Mouse (Mus musculus) intestine, embryonic 16.5 days (tissue): ENCODE measurements around the gene Smarcad1. TPM values are rescaled to one million over a fixed set of nuclear protein-coding genes. Genes with fewer than 3 reads are reported as not detected.
A peak's percentile ranks its signal among the peaks of the same experiment; 100 is the strongest.

Experiments used
- ATAC-seq: fragments of 200-750 bp; cut with Nextera tagmentation; 2 replicates; pipeline ENCODE4 v1.8.0; 2017; ENCODE audit warnings: moderate TSS enrichment, moderate library complexity
- H3K27ac ChIP-seq: fragments of 300-500 bp; sonication (generic); 2 replicates; pipeline ENCODE4 v1.5.1; 2014; ENCODE audit warnings: mild to moderate bottlenecking, low read length
- H3K27me3 ChIP-seq: fragments of 300-500 bp; sonication (generic); replicated peaks from 2 replicates; pipeline ENCODE4 v1.6.1; 2014; ENCODE audit warnings: low read length, control low read depth, mixed read lengths; ENCODE audit not compliant: control insufficient read depth, insufficient read depth
- H3K36me3 ChIP-seq: fragments of 300-500 bp; sonication (generic); 2 replicates; pipeline ENCODE4 v1.6.1; 2014; ENCODE audit warnings: low read length, control low read depth; ENCODE audit not compliant: control insufficient read depth, insufficient read depth
- H3K4me1 ChIP-seq: fragments of 300-500 bp; sonication (generic); 2 replicates; pipeline ENCODE4 v1.6.1; 2014; ENCODE audit warnings: low read length, control low read depth, mixed read lengths; ENCODE audit not compliant: control insufficient read depth, insufficient read depth
- H3K4me2 ChIP-seq: fragments of 300-500 bp; sonication (generic); 2 replicates; pipeline ENCODE4 v1.6.1; 2014; ENCODE audit warnings: low read depth, low read length, control low read depth
- H3K4me3 ChIP-seq: fragments of 300-500 bp; sonication (generic); 2 replicates; pipeline ENCODE4 v1.5.1; 2014; ENCODE audit warnings: mild to moderate bottlenecking, low read length
- H3K9ac ChIP-seq: fragments of 300-500 bp; sonication (generic); 2 replicates; pipeline ENCODE4 v1.6.1; 2014; ENCODE audit warnings: low read depth, low read length
- H3K9me3 ChIP-seq: fragments of 300-500 bp; sonication (generic); 2 replicates; pipeline ENCODE4 v1.6.1; 2016; ENCODE audit warnings: low read length, control low read depth; ENCODE audit not compliant: control insufficient read depth
- WGBS: fragments of 180-500 bp; shearing (Covaris S2); extraction: QIAGEN DNeasy Blood & Tissue Kit; methylation state at CpG from one replicate; pipeline ENCODE4 v1.1.7; 2014; 5-methylcytosine and 5-hydroxymethylcytosine counted together
- polyA plus RNA-seq: library from polyadenylated mRNA; unstranded; fragments of >200 nt; fragmentation: Nextera tagmentation; extraction: Ambion mirVana; gene quantifications from 2 replicates; pipeline ENCODE4 v1.2.1, GENCODE M21; 2015

Gene Smarcad1
- polyA plus RNA-seq, 1 experiment from 2014 or later, result 41.7 TPM

DNA sequence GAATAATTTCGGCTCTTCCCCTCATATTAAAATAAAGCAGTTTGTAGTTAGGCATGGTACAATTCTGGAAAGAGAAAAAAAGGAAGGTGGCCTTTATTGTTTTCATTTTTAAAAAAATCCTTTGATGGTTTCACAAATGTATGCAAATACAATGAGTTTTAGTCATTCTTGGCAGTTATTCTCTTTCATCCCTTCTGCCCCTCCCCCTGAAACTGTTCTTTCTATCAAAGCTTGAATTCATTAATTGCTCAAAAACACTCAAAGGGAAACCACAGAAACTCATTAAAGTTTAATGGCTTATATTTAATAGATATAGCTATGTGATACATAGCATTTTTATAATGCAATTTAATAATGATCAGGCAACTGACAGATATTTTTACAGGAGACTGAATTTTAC lies 95.9 kb downstream of the Smarcad1 start:
- Histone ChIP-seq H3K27ac (no peak overlapping the region), H3K4me1 (no peaks in the 10 kb centered on the region), H3K9ac (no peak overlapping the region), H3K9me3 (no peaks in the 10 kb centered on the region), H3K36me3 (no peaks in the 10 kb centered on the region), H3K27me3 (no peaks in the 10 kb centered on the region), H3K4me3 (no peak overlapping the region), H3K4me2 (no peak overlapping the region)
- WGBS, result 71% methylated on average over 1 of the region's 1 CpGs
- no peak for ATAC-seq

DNA sequence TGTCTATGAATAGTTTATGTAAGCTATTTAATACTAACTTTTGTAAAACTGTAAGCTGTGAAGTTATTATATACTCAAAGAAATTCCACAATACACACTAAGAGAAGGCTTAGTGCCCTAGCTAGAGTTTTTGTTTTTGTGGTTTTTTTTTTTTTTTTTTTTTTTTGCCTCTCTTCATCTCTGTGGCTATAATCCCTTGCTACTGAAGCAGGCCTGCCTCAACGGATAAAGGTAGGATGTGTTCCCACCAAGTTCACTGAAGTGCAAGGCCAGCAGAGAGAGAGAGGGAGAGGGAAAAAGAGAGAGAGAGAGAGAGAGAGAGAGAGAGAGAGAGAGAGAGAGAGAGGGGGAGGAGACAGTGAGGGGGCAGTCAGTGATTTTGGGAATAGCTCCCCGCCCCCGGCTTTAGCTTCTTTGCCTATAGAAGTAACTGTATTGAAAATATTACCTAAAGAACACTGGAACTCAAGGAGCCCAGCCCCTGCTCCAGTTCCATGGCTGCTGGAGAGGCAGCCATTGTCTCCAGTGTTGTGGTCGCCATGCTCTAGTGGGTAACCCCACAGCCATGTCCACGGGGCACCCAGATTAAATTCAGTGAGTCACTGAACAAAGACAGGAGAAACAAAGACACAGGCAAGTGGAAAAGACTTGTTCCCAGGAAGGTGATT lies 97.8 kb downstream of the Smarcad1 start:
- WGBS, result 73% methylated on average over 5 of the region's 5 CpGs
- Histone ChIP-seq H3K4me1 (0 out of 2 replicates have a peak, but pooled peaks cover 2% of the 10 kb centered on the region), H3K4me3 (no peak overlapping the region), H3K36me3 (no peaks in the 10 kb centered on the region), H3K27me3 (no peaks in the 10 kb centered on the region), H3K4me2 (no peak overlapping the region), H3K27ac (no peak overlapping the region), H3K9me3 (no peaks in the 10 kb centered on the region), H3K9ac (no peak overlapping the region)
- ATAC-seq, result no peak

DNA sequence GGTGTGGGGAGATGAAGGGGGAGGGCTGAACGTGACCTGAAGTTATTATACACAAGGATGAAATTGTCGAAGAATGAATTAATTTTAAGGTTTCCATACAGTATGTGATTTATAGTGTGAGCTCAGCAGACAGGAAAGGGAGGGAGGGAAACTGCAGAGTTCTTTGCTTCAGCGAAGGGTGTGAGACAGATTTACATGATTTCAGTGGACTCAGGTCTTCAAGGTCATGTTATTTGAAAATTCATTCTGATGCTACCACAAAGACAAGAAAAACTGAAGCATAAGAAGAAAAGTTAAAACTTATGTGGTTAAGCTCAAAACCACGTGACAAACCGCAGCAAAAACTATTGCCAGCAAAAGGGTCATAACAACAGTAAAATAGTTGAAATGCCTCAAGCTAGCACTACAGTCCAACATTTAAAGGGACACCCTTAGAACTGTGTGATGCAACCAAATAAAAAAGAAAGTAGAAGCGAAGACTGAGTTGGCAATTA lies 98.4 kb downstream of the Smarcad1 start:
- Histone ChIP-seq H3K36me3 (no peaks in the 10 kb centered on the region), H3K9ac (no peak overlapping the region), H3K9me3 (no peaks in the 10 kb centered on the region), H3K4me1 (0 out of 2 replicates have a peak, but pooled peaks cover 2% of the 10 kb centered on the region), H3K27ac (no peak overlapping the region), H3K27me3 (no peaks in the 10 kb centered on the region), H3K4me3 (no peak overlapping the region), H3K4me2 (no peak overlapping the region)
- 63% methylated on average over 6 of the region's 6 CpGs for WGBS
- no peak for ATAC-seq

DNA sequence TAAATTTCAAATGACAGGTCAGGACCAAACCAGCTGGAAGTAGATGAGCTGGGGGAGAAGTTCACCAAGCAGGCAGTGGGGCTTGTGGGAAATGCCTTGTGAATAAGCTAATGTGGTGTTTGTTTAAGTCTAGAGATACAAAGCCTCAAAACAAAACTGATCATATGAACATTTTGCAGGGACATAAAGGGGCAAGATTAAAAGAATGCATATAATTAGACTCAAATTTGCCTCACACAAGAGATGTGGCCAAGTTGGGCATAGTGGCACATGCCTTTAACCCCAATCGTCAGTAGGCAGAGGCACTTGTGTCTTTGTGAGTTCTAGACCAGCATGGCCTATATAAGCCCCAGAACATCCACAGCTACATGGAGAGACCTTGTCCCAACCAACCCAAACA lies 99.9 kb downstream of the Smarcad1 start:
- H3K27ac ChIP-seq, result no peak overlapping the region
- 0 out of 2 replicates have a peak, but pooled peaks cover 2% of the 10 kb centered on the region for H3K4me1 ChIP-seq
- H3K4me2 ChIP-seq, result no peak overlapping the region
- WGBS, result 79% methylated on average over 1 of the region's 1 CpGs
- ATAC-seq, result no peak
- H3K9me3 ChIP-seq, result no peaks in the 10 kb centered on the region
- H3K27me3 ChIP-seq, result no peaks in the 10 kb centered on the region
- H3K4me3 ChIP-seq, result no peak overlapping the region
- H3K36me3 ChIP-seq, result no peaks in the 10 kb centered on the region
- H3K9ac ChIP-seq, result no peak overlapping the region

DNA sequence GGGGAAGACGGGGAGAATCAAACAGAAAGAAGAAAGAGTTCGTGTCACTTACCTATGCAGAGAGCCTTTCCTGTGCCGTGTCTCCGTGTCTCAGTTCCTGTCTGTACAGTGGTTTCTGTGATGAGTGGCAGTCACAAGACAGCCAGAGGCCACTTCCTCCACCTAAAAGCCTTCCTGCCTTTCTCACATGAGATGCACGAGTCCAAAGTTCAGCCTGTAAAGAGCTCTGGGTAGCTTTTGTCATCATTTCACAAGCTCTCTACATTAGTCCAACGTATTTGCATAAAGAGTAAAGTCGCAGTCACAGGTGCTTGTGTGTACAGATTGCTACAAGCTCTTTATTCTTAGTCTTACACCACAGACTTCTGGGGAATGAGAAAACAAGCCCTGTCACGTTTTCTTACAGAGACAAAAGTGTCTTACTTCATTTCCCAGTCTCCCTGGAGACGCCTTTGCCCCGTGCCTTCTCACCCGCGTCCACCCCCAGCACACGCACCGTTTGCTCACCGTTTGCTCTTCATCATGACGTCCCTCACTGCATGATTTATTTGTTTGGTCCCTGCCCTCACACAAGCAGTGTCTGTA lies 102.3 kb downstream of the Smarcad1 start, which contains the start of gene Hpgds:
Gene Hpgds (minus strand): TSS at position 288 of the 585 bp plus-strand sequence.
- peak; percentile 93 for ATAC-seq
- Histone ChIP-seq H3K36me3 (no peaks in the 10 kb centered on the region), H3K9ac (no peak within 1 kb of the TSS), H3K4me2 (peak within 1 kb of the TSS; percentile 27), H3K4me1 (0 out of 2 replicates have a peak, but pooled peaks cover 2% of the 10 kb centered on the region), H3K27ac (no peak within 1 kb of the TSS; the same call in 1 of the 2 replicates), H3K27me3 (no peaks in the 10 kb centered on the region), H3K9me3 (no peaks in the 10 kb centered on the region), H3K4me3 (peak within 1 kb of the TSS; percentile 7; the same call in 1 of the 2 replicates)
- 35% methylated on average over 16 of the region's 16 CpGs for WGBS

DNA sequence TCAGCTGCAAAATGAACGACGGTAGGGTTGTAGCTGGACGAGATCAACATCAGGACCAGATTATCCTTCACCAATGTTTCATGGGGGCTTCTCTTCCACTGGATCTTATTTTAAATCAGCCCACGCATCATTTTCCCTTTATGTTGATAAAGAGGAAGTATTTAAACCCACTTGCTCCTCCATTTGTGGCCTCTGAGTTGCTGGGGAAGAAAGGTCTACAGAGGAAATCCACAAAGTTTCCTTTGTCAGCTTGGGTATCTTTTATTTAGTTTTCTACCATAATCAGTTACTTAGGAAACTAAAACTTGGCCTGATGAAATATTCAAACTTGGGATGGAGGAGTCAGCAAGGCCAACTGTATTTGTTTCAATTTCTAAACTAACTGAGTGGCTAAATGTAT lies 104.0 kb downstream of the Smarcad1 start:
- Histone ChIP-seq H3K4me1 (0 out of 2 replicates have a peak, but pooled peaks cover 2% of the 10 kb centered on the region), H3K9me3 (no peaks in the 10 kb centered on the region), H3K4me2 (no peak overlapping the region), H3K9ac (no peak overlapping the region), H3K36me3 (no peaks in the 10 kb centered on the region), H3K27ac (no peak overlapping the region), H3K27me3 (no peaks in the 10 kb centered on the region), H3K4me3 (no peak overlapping the region)
- no peak for ATAC-seq
- 94% methylated on average over 4 of the region's 4 CpGs for WGBS

DNA sequence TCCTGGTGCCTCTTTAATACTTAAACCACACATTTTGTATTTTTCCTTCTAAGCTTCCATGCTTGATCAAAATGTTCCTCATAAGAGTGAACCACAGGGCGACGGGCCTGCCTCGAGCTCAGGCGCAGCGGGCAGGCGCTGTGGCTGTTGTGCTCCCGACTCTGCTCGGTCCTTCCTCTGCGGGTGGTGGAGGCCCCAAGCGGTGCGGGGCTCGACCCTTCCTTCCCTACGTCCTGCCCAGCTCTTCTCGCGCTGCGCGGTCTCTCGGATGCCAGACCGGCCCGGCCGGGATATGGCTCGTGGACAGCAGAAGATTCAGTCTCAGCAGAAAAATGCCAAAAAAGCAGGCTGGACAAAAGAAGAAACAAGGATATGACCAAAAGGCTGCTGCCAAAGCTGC lies 108.3 kb downstream of the Smarcad1 start:
- H3K9ac ChIP-seq, result 0 out of 2 replicates have a peak overlapping the region, but pooled peaks have one; percentile 5
- 13% methylated on average over 22 of the region's 22 CpGs for WGBS

DNA sequence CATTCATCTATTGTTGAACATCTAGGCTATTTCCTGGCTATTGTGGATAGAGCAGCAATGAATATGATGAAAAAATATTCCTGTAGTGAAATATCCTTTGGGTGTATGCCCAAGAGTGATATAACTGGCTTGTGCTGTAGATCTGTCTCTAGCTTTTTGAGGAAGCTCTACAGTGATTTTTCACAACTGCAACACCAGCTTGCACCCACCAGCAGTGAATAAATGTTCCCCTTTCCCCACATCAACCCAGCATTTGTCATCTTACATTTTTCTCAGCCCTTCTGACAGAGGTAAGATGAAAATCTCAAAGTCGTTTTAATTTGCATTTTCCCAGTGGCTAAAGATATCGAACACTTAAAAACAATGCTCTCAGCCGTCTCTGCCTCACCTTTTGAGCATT lies 111.2 kb downstream of the Smarcad1 start:
- H3K27me3 ChIP-seq, result no peaks in the 10 kb centered on the region
- no peaks in the 10 kb centered on the region for H3K36me3 ChIP-seq
- H3K4me2 ChIP-seq, result no peak overlapping the region
- H3K9ac ChIP-seq, result no peak overlapping the region
- H3K4me3 ChIP-seq, result no peak overlapping the region
- no peaks in the 10 kb centered on the region for H3K4me1 ChIP-seq
- ATAC-seq, result no peak
- H3K9me3 ChIP-seq, result no peaks in the 10 kb centered on the region
- 72% methylated on average over 3 of the region's 3 CpGs for WGBS
- no peak overlapping the region for H3K27ac ChIP-seq

More for the DNA sequence above, 108.3 kb downstream of the Smarcad1 start:
- Histone ChIP-seq H3K27me3 (no peaks in the 10 kb centered on the region), H3K27ac (no peak overlapping the region), H3K36me3 (no peaks in the 10 kb centered on the region), H3K4me3 (no peak overlapping the region), H3K9me3 (no peaks in the 10 kb centered on the region), H3K4me2 (peak overlapping the region; percentile 30), H3K4me1 (no peaks in the 10 kb centered on the region)
- ATAC-seq, result peak; percentile 40; the same call in 1 of the 2 replicates

DNA sequence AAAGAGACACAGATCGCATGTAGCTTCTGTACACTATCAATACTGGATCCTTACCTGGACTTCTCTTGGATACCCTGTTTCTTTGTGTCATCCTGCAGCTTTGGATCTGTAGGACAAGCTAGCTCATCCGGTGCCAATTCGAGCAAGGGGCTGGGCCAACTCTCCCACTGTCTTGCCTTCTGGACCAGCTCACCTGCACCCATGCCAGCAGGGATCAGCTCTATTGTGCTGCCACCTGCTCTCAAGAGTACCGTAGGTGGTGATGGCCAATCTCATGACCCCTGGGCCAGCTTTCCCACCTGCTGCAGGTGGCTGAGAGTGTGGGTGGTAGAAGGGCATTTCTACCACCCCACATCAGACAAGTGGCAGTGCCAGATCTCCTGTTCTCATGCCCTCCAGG lies 114.7 kb downstream of the Smarcad1 start:
- Histone ChIP-seq H3K27me3 (no peaks in the 10 kb centered on the region), H3K9me3 (no peaks in the 10 kb centered on the region), H3K27ac (no peak overlapping the region), H3K36me3 (no peaks in the 10 kb centered on the region), H3K9ac (no peak overlapping the region), H3K4me3 (no peak overlapping the region), H3K4me2 (no peak overlapping the region), H3K4me1 (no peaks in the 10 kb centered on the region)
- WGBS, result 91% methylated on average over 4 of the region's 4 CpGs
- no peak for ATAC-seq
